Mouse (Mus musculus) midbrain, embryonic 13.5 days (tissue): ENCODE data around the gene Plxnb2. TPM values are rescaled to one million over a fixed set of nuclear protein-coding genes. Genes with fewer than 3 reads are reported as not detected.

Experiments
- ATAC-seq: fragments of 200-750 bp; cut with Nextera tagmentation; 2 replicates; pipeline ENCODE4 v1.8.0; 2017; ENCODE audit warnings: mild to moderate bottlenecking, moderate TSS enrichment, moderate library complexity
- H3K27ac ChIP-seq: fragments of 300-500 bp; sonication (generic); 2 replicates; pipeline ENCODE4 v1.5.1; 2015; ENCODE audit warnings: inconsistent platforms, mild to moderate bottlenecking, moderate library complexity
- H3K27me3 ChIP-seq: fragments of 300-500 bp; sonication (generic); 2 replicates; pipeline ENCODE4 v1.6.1; 2015; ENCODE audit warnings: mild to moderate bottlenecking, inconsistent platforms
- H3K36me3 ChIP-seq: fragments of 300-500 bp; sonication (generic); 2 replicates; pipeline ENCODE4 v1.6.1; 2015; ENCODE audit warnings: mild to moderate bottlenecking, inconsistent platforms
- H3K4me1 ChIP-seq: fragments of 300-500 bp; sonication (generic); replicated peaks from 2 replicates; pipeline ENCODE4 v1.6.1; 2015; ENCODE audit warnings: inconsistent platforms
- H3K4me2 ChIP-seq: fragments of 300-500 bp; sonication (generic); replicated peaks from 2 replicates; pipeline ENCODE4 v1.6.1; 2015; ENCODE audit warnings: moderate library complexity, mild to moderate bottlenecking, inconsistent platforms
- H3K4me3 ChIP-seq: fragments of 300-500 bp; sonication (generic); replicated peaks from 2 replicates; pipeline ENCODE4 v1.5.1; 2015; ENCODE audit warnings: mild to moderate bottlenecking, inconsistent platforms
- H3K9ac ChIP-seq: fragments of 300-500 bp; sonication (generic); replicated peaks from 2 replicates; pipeline ENCODE4 v1.6.1; 2015; ENCODE audit warnings: mild to moderate bottlenecking, inconsistent platforms
- H3K9me3 ChIP-seq: fragments of 300-500 bp; sonication (generic); 2 replicates; pipeline ENCODE4 v1.6.1; 2016; ENCODE audit warnings: mild to moderate bottlenecking, inconsistent platforms
- WGBS: fragments of 180-500 bp; shearing (Covaris S2); methylation state at CpG from one replicate; pipeline ENCODE4 v1.1.7; 2015; 5-methylcytosine and 5-hydroxymethylcytosine counted together
- polyA plus RNA-seq: library from polyadenylated mRNA; unstranded; fragments of >200 nt; fragmentation: Nextera tagmentation; extraction: Ambion mirVana; gene quantifications from 2 replicates; pipeline ENCODE4 v1.2.1, GENCODE M21; 2015

Gene Plxnb2
- polyA plus RNA-seq, 1 experiment from 2014 or later = 115 TPM

DNA sequence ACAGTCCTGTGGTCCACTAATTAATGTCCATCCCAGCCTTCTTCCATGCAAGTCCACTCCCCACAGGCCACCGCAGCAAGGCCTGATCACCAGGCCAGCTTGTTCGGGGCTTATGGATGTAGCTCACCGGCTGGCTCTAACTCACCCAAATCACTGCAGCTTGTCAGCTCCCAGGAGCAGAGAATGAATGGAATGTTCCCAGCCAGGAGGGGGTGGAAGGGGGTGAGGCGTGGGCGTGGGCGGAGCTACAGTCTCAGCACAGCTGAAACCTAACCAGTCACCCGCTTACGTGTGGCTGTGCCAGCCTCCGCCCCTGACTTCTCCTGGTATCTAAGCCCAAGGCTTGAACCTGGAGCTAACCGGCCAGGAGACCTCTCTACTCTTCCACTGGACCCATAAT, 11.2 kb downstream of the Plxnb2 start:
- Histone ChIP-seq H3K9ac (no peak overlapping the region), H3K36me3 (peaks cover 61% of the 10 kb centered on the region), H3K27ac (peak overlapping the region; percentile 12), H3K27me3 (no peaks in the 10 kb centered on the region), H3K4me2 (peak overlapping the region; percentile 1; the same call in 1 of the 2 replicates), H3K9me3 (no peaks in the 10 kb centered on the region), H3K4me3 (no peak overlapping the region), H3K4me1 (peaks cover 54% of the 10 kb centered on the region)
- ATAC-seq = peak; percentile 10; the same call in 1 of the 2 replicates
- 7% methylated on average over 10 of the region's 10 CpGs for WGBS

DNA sequence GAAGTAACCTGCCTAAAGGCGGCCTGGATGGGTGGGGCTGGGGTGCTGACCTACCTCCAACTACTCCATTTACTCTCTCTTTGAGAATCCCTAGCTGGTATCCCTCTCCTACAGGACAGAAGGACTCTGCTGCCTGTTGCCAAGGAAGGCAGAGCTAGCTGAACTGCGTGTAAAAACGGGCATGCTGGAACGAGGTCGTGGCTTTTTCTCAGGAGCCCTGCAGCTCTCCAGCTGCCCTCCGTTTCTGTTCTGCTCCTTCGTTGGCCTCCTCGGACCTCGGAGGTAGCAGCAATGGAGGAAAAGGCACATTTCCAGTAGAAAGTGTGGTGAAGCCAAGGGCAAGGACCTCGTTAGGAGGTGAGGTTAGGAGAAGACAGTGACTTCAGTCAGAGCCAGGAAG, 11.7 kb downstream of the Plxnb2 start:
- Histone ChIP-seq H3K4me2 (no peak overlapping the region), H3K27ac (peak overlapping the region; percentile 12), H3K9ac (no peak overlapping the region), H3K9me3 (no peaks in the 10 kb centered on the region), H3K36me3 (peaks cover 66% of the 10 kb centered on the region), H3K27me3 (no peaks in the 10 kb centered on the region), H3K4me3 (no peak overlapping the region), H3K4me1 (peaks cover 49% of the 10 kb centered on the region)
- no peak for ATAC-seq
- WGBS = 61% methylated on average over 10 of the region's 10 CpGs

DNA sequence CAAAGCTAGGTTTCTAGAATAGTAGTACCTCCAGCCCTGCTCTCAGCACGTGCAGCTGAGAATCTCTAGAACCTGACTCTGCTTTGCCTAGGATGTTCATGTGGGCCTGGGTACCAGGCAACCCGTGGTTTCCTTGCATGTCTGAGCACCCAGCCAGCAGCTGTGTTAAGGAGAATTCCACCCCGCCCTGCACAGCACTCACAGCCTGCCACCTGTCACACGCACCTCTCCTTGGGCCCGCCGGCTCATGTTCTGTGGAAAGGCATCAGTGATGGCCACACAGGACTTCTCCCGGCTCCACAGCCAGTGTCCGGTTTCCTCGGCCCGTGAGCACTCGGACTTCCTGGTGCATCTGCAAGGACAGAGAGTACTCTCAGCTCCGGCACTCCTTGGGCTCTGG, 15.1 kb downstream of the Plxnb2 start:
- Histone ChIP-seq H3K36me3 (peaks cover 99% of the 10 kb centered on the region), H3K9me3 (no peaks in the 10 kb centered on the region), H3K4me2 (no peak overlapping the region), H3K4me1 (peaks cover 18% of the 10 kb centered on the region), H3K27me3 (no peaks in the 10 kb centered on the region), H3K9ac (no peak overlapping the region), H3K27ac (no peak overlapping the region), H3K4me3 (no peak overlapping the region)
- ATAC-seq = no peak
- WGBS = 97% methylated on average over 12 of the region's 12 CpGs

DNA sequence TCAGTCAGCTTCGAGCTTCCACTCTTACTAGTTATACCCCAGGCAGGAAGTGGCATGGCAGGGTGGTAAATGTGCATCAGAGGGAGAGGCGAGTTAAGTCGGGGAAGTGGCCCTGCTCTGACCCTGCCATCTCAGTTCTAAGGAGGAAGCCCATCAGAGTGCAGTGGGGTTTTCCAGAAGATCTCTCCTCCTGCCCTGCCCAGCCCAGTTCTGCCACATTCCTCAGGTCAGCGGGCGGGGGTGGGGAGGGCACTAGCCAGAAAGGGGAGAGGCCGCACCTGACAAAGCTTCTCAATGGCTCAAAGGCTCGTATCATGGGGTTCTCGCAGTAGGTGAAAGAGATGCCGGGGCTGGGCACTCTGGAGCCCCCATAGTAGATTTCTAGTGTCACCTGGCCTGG, 19.2 kb downstream of the Plxnb2 start:
- Histone ChIP-seq H3K36me3 (peaks cover 100% of the 10 kb centered on the region), H3K27ac (no peak overlapping the region), H3K9me3 (no peaks in the 10 kb centered on the region), H3K9ac (no peak overlapping the region), H3K4me1 (no peaks in the 10 kb centered on the region), H3K27me3 (no peaks in the 10 kb centered on the region), H3K4me2 (no peak overlapping the region), H3K4me3 (no peak overlapping the region)
- no peak for ATAC-seq
- 95% methylated on average over 9 of the region's 9 CpGs for WGBS

DNA sequence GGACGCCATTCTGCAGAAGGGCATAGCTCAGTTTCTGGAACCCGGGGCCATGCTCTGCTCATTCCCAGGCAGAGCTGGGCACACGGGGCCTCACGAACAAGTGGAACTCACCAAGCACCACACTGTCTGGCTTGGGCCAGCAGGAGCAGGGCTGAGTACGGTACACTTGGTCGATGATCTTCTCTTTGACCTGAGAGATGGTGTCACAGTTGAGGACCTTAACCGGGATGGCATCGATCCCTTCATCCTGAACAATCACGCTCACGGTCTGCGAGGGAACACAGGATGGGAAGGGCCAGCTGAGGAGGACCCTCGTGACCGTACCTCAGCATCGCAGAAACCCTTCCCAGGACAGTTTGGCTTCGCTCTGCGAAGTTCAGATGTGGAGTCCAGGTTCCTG, 22.1 kb downstream of the Plxnb2 start:
- Histone ChIP-seq H3K36me3 (peaks cover 100% of the 10 kb centered on the region), H3K4me2 (no peak overlapping the region), H3K9me3 (no peaks in the 10 kb centered on the region), H3K27ac (no peak overlapping the region), H3K4me3 (no peak overlapping the region), H3K27me3 (no peaks in the 10 kb centered on the region), H3K9ac (no peak overlapping the region), H3K4me1 (no peaks in the 10 kb centered on the region)
- ATAC-seq = no peak; the same call in 1 of the 2 replicates
- WGBS = 94% methylated on average over 16 of the region's 16 CpGs

DNA sequence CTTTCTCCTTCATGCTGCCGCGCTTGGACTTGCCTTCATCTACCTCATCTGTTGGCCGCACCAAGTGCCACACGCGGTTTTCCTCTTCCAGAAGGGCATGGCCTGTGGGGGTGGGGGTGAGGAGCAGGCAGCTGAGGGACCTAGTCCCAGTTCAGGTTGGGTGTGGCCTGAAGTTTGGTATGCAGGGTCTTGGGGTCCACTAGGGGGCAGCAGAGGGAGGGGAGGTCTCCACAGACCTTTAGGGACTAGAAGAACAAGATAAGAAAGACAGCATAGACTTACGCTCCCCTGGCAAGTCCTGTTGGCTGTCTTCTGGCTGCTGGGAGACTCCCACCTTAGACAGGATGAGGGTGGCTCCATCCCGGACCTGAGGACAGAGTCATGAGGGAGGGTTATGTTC, 22.6 kb downstream of the Plxnb2 start:
- Histone ChIP-seq H3K27me3 (no peaks in the 10 kb centered on the region), H3K9me3 (no peaks in the 10 kb centered on the region), H3K4me3 (no peak overlapping the region), H3K4me2 (no peak overlapping the region), H3K27ac (no peak overlapping the region), H3K9ac (no peak overlapping the region), H3K4me1 (peaks cover under 1% of the 10 kb centered on the region; the same call in 1 of the 2 replicates), H3K36me3 (peaks cover 96% of the 10 kb centered on the region)
- peak; percentile 49; the same call in 1 of the 2 replicates for ATAC-seq
- 70% methylated on average over 7 of the region's 7 CpGs for WGBS

DNA sequence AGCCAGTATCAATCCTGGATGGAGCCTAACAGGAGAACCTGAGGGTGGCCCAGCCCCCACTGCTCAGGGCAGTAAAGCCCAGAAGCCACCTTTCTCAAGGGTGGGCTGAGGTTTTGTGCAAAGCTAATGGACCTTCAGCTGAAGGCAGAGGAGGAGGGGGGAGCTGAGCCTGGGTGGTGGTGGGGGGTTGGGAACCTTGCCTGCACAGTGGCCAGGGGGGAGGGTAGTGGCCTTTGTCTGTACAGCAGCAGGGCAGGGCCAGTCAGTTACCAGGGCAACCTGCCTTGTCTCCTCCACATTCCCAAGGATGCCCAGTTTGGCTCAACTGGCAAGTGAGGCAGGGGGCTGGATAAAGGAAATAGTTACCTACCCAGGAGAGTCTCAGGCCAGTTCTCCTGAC, 28.3 kb downstream of the Plxnb2 start:
- no peaks in the 10 kb centered on the region for H3K9me3 ChIP-seq
- H3K4me1 ChIP-seq = peaks cover 34% of the 10 kb centered on the region
- peak overlapping the region; percentile 70 for H3K27ac ChIP-seq
- H3K27me3 ChIP-seq = no peaks in the 10 kb centered on the region
- H3K9ac ChIP-seq = peak overlapping the region; percentile 1; the same call in 1 of the 2 replicates
- peaks cover 40% of the 10 kb centered on the region for H3K36me3 ChIP-seq
- no peak overlapping the region for H3K4me3 ChIP-seq
- H3K4me2 ChIP-seq = 0 out of 2 replicates have a peak overlapping the region, but pooled peaks have one; percentile 9
- peak; percentile 53 for ATAC-seq

DNA sequence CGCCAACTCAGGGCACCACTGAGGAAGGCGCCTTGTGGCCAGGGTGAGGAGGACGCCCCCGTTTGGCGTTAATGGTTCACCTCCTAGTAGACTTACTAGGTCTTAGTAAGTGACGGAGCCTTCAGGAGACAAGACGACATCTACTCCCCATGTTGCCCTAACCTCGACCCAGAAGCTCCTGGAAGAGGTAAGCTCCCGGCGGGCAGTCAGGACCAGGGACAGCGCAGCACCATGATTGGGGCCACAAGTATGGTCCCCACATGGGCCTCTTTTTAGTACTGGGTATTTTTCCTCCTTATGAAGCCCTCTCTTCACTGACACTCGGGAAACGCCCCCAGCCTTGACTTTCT, 30.6 kb downstream of the Plxnb2 start:
- Histone ChIP-seq H3K4me3 (peak overlapping the region; percentile 78), H3K27ac (peak overlapping the region; percentile 92), H3K9ac (peak overlapping the region; percentile 94), H3K27me3 (0 out of 2 replicates have a peak, but pooled peaks cover 5% of the 10 kb centered on the region), H3K9me3 (no peaks in the 10 kb centered on the region), H3K4me2 (peak overlapping the region; percentile 81), H3K36me3 (peaks cover 28% of the 10 kb centered on the region), H3K4me1 (peaks cover 52% of the 10 kb centered on the region)
- WGBS = 4% methylated on average over 13 of the region's 13 CpGs
- ATAC-seq = no peak

DNA sequence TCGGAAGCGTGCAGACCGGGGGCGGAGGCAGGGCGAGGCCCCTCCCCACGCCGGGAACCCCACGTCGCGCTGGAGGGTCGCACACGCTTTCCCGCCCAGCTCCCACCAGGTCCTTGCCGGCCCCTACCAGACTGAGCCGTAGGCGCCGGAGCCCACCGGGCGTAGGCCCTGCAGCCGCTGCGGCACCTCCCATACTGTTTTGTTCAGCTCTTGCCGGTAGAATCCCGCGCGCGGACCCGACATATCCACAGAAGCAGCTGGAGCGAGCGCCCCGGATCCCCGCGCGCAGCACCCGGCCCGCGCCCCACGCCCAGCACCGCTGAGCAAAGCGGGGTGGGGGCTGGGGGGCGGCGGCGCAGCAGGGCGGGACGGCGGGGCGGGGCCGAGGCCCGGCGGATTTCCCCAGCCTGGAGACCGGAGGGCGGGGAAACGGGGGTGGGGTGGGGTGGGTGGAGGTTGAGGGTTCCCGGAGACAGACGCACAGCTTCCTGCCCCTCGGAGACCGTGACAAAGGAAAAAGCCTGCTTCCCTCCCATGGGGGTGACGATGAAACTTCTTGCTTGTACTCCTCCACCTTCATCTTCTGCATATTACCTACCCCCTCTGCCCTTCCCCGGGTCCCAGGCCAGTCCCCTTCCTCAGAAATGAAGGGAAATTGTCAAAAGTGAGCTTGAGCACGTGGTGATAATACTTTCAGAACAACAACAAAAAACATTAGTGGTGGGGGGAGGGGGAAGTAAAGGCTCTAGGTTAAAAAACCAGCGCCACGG, 31.1 kb downstream of the Plxnb2 start, which contains the start of gene Mapk11:
Mapk11 (minus strand) TSS at position 358 of the 770 bp plus-strand sequence.
- peaks cover 28% of the 10 kb centered on the region for H3K36me3 ChIP-seq
- no peaks in the 10 kb centered on the region for H3K9me3 ChIP-seq
- 0% methylated on average over 52 of the region's 61 CpGs for WGBS
- H3K4me2 ChIP-seq = peak within 1 kb of the TSS; percentile 81
- peak; percentile 70 for ATAC-seq
- peak within 1 kb of the TSS; percentile 78 for H3K4me3 ChIP-seq
- H3K27ac ChIP-seq = peak within 1 kb of the TSS; percentile 92
- peak within 1 kb of the TSS; percentile 94 for H3K9ac ChIP-seq
- H3K27me3 ChIP-seq = 0 out of 2 replicates have a peak, but pooled peaks cover 5% of the 10 kb centered on the region
- H3K4me1 ChIP-seq = peaks cover 52% of the 10 kb centered on the region

DNA sequence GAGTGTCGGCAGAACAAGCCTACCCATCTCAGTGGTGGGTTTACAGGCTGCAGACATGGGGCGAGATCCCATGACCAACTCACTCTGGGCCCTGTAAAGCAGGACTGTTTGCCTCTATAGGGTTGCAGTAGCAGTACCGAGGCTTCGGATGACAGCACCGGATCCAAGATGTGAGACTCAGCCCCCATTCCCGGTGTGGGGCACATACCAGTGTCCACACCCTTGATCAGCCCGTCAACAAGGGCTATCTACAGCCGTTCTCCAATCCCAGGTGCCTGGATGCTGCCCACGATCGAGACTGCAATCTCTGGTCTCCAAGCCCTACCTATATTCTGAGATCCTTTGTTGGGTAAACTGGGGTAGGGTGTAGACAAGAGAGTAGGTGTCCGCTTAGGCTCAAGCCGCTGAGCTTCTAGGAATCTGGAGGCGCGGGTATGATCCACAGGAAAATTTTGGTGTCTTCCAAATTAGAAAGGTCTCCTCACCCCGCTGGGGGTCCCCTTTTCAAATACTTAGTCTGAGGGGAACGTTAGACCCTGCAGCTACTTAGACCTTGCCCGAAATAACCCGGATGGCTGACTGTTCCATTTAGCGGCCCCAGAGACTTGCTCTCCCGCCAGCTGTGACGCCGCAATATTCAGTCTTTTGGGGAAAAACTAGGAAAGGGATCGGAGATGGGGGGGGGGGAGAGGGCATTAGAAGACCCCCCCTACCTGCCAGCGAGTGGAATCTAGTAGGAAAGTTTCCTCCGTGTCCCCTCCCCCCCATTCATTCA, 31.9 kb downstream of the Plxnb2 start:
- Histone ChIP-seq H3K4me2 (peak overlapping the region; percentile 81), H3K27ac (peak overlapping the region; percentile 92), H3K27me3 (0 out of 2 replicates have a peak, but pooled peaks cover 5% of the 10 kb centered on the region), H3K4me1 (peaks cover 52% of the 10 kb centered on the region), H3K9ac (peak overlapping the region; percentile 94), H3K36me3 (peaks cover 28% of the 10 kb centered on the region), H3K4me3 (peak overlapping the region; percentile 78), H3K9me3 (no peaks in the 10 kb centered on the region)
- WGBS = 3% methylated on average over 25 of the region's 25 CpGs
- peak; percentile 7; the same call in 1 of the 2 replicates for ATAC-seq

DNA sequence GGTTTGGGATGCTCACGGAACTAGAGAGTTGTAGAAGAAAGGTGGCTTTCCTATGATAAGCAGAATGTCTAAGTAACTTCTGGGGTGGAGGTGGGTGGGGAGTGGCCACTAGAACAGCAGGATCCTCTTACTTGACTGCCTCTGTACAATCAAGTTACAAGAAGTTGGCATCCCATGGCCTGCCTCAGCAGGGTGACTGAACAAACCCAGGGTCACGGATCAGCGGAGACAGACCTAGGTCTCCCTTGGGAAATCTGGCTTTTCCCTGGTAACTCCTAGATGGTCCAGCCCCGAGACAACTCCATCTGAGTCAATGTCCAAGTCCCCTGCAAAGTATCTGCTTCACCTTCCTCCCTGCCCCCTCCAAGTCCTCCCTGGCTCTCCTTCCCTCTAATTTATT, 32.7 kb downstream of the Plxnb2 start:
- 32% methylated on average over 4 of the region's 4 CpGs for WGBS
- ATAC-seq = no peak
- Histone ChIP-seq H3K9me3 (no peaks in the 10 kb centered on the region), H3K27ac (peak overlapping the region; percentile 92; the same call in 1 of the 2 replicates), H3K36me3 (peaks cover 32% of the 10 kb centered on the region), H3K4me1 (peaks cover 52% of the 10 kb centered on the region), H3K4me2 (peak overlapping the region; percentile 81), H3K4me3 (peak overlapping the region; percentile 78), H3K27me3 (0 out of 2 replicates have a peak, but pooled peaks cover 5% of the 10 kb centered on the region), H3K9ac (peak overlapping the region; percentile 94)

DNA sequence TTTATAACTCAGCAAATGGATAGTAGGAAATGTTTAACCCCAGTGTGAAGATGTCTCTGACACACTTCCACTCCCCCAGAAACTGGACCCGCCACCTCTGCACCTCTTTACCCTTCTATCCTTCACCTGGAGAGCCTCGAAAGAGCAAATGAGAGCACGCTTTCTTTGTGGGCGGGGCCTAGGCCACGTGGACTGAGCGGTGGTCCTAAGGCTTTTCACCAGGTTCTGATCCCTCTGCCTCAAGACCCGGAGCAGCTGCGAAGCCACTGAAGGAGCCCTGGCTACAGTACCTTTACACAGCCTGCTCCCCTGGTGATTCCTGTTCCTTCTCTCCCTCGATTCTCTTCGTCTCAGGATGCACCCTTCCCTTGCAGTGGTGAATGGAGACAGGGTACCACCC, 33.1 kb downstream of the Plxnb2 start:
- Histone ChIP-seq H3K4me3 (peak overlapping the region; percentile 78), H3K4me1 (peaks cover 47% of the 10 kb centered on the region), H3K4me2 (peak overlapping the region; percentile 81), H3K36me3 (peaks cover 37% of the 10 kb centered on the region), H3K9ac (peak overlapping the region; percentile 94), H3K27me3 (0 out of 2 replicates have a peak, but pooled peaks cover 8% of the 10 kb centered on the region), H3K27ac (peak overlapping the region; percentile 92), H3K9me3 (no peaks in the 10 kb centered on the region)
- no peak for ATAC-seq
- WGBS = 17% methylated on average over 10 of the region's 10 CpGs
